Mouse (Mus musculus) stomach, embryonic 16.5 days (tissue): ENCODE measurements around the gene Pdgfra. TPM values are rescaled to one million over a fixed set of nuclear protein-coding genes. Genes with fewer than 3 reads are reported as not detected.

ENCODE experiments used
- ATAC-seq: fragments of 200-750 bp; cut with Nextera tagmentation; 2 replicates; pipeline ENCODE4 v1.8.0; 2017; ENCODE audit warnings: moderate number of reproducible peaks, moderate TSS enrichment; ENCODE audit not compliant: insufficient read depth, low FRiP score
- H3K27ac ChIP-seq: fragments of 300-500 bp; sonication (generic); 2 replicates; pipeline ENCODE4 v1.5.1; 2014; ENCODE audit warnings: low read length
- H3K27me3 ChIP-seq: fragments of 300-500 bp; sonication (generic); 2 replicates; pipeline ENCODE4 v1.6.1; 2014; ENCODE audit warnings: low read length, control low read depth, mixed read lengths; ENCODE audit not compliant: control insufficient read depth, insufficient read depth
- H3K36me3 ChIP-seq: fragments of 300-500 bp; sonication (generic); 2 replicates; pipeline ENCODE4 v1.6.1; 2014; ENCODE audit warnings: low read length; ENCODE audit not compliant: control insufficient read depth, insufficient read depth
- H3K4me1 ChIP-seq: fragments of 300-500 bp; sonication (generic); 2 replicates; pipeline ENCODE4 v1.6.1; 2014; ENCODE audit warnings: low read length, control low read depth, mixed read lengths; ENCODE audit not compliant: control insufficient read depth, insufficient read depth
- H3K4me2 ChIP-seq: fragments of 300-500 bp; sonication (generic); 2 replicates; pipeline ENCODE4 v1.6.1; 2014; ENCODE audit warnings: low read depth, low read length, mixed read lengths
- H3K4me3 ChIP-seq: fragments of 300-500 bp; sonication (generic); replicated peaks from 2 replicates; pipeline ENCODE4 v1.5.1; 2014; ENCODE audit warnings: mild to moderate bottlenecking, low read length
- H3K9ac ChIP-seq: fragments of 300-500 bp; sonication (generic); 2 replicates; pipeline ENCODE4 v1.6.1; 2014; ENCODE audit warnings: low read length
- H3K9me3 ChIP-seq: fragments of 300-500 bp; sonication (generic); replicated peaks from 2 replicates; pipeline ENCODE4 v1.6.1; 2016; ENCODE audit warnings: low read length, control low read depth; ENCODE audit not compliant: control insufficient read depth
- WGBS: fragments of 180-500 bp; shearing (Covaris S2); extraction: QIAGEN DNeasy Blood & Tissue Kit; methylation state at CpG from one replicate; pipeline ENCODE4 v1.1.7; 2014; 5-methylcytosine and 5-hydroxymethylcytosine counted together
- polyA plus RNA-seq: library from polyadenylated mRNA; unstranded; fragments of >200 nt; fragmentation: Nextera tagmentation; extraction: Ambion mirVana; gene quantifications from 2 replicates; pipeline ENCODE4 v1.2.1, GENCODE M21; 2015

Pdgfra gene
- polyA plus RNA-seq, 1 experiment from 2014 or later: 39.5 TPM

GRCm38 (mm10) chr5:75161586-75161985, 9.5 kb downstream of the Pdgfra start:
- Histone ChIP-seq H3K4me3 (no peak overlapping the region), H3K4me1 (no peaks in the 10 kb centered on the region), H3K9ac (no peak overlapping the region), H3K9me3 (no peaks in the 10 kb centered on the region), H3K36me3 (no peaks in the 10 kb centered on the region), H3K27ac (no peak overlapping the region), H3K4me2 (no peak overlapping the region), H3K27me3 (no peaks in the 10 kb centered on the region)
- no peak for ATAC-seq
- WGBS: 83% methylated on average over 6 of the region's 6 CpGs

- Histone ChIP-seq H3K4me1 (no peaks in the 10 kb centered on the region), H3K9ac (no peak overlapping the region), H3K27me3 (no peaks in the 10 kb centered on the region), H3K4me3 (no peak overlapping the region), H3K27ac (no peak overlapping the region), H3K9me3 (no peaks in the 10 kb centered on the region), H3K36me3 (no peaks in the 10 kb centered on the region), H3K4me2 (no peak overlapping the region)
- no peak for ATAC-seq
- WGBS: 82% methylated on average over 23 of the region's 23 CpGs
These were observed 11.3 kb downstream of the Pdgfra start for GRCm38 (mm10) chr5:75163289-75163951.

GRCm38 (mm10) chr5:75164688-75165087, 12.6 kb downstream of the Pdgfra start:
- no peaks in the 10 kb centered on the region for H3K27me3 ChIP-seq
- no peaks in the 10 kb centered on the region for H3K4me1 ChIP-seq
- WGBS: 71% methylated on average over 4 of the region's 4 CpGs
- H3K9me3 ChIP-seq: no peaks in the 10 kb centered on the region
- H3K36me3 ChIP-seq: no peaks in the 10 kb centered on the region
- no peak overlapping the region for H3K4me3 ChIP-seq
- no peak overlapping the region for H3K27ac ChIP-seq
- no peak for ATAC-seq
- H3K9ac ChIP-seq: no peak overlapping the region
- H3K4me2 ChIP-seq: no peak overlapping the region

- Histone ChIP-seq H3K4me1 (no peaks in the 10 kb centered on the region), H3K4me2 (no peak overlapping the region), H3K4me3 (no peak overlapping the region), H3K27ac (no peak overlapping the region), H3K36me3 (no peaks in the 10 kb centered on the region), H3K9me3 (no peaks in the 10 kb centered on the region), H3K27me3 (no peaks in the 10 kb centered on the region), H3K9ac (no peak overlapping the region)
- ATAC-seq: no peak
- 83% methylated on average over 6 of the region's 6 CpGs for WGBS
These were observed 17.7 kb downstream of the Pdgfra start for GRCm38 (mm10) chr5:75169837-75170236.

- no peaks in the 10 kb centered on the region for H3K9me3 ChIP-seq
- H3K4me2 ChIP-seq: no peak overlapping the region
- 86% methylated on average over 10 of the region's 10 CpGs for WGBS
These were observed 19.8 kb downstream of the Pdgfra start for GRCm38 (mm10) chr5:75171859-75172258.

GRCm38 (mm10) chr5:75179249-75179648, 27.2 kb downstream of the Pdgfra start:
- no peak for ATAC-seq
- Histone ChIP-seq H3K27me3 (no peaks in the 10 kb centered on the region), H3K27ac (no peak overlapping the region), H3K4me3 (no peak overlapping the region), H3K9ac (no peak overlapping the region), H3K9me3 (no peaks in the 10 kb centered on the region), H3K4me1 (peaks cover 2% of the 10 kb centered on the region; the same call in 1 of the 2 replicates), H3K4me2 (no peak overlapping the region), H3K36me3 (0 out of 2 replicates have a peak, but pooled peaks cover 4% of the 10 kb centered on the region)
- WGBS: 80% methylated on average over 10 of the region's 10 CpGs

More at GRCm38 (mm10) chr5:75171859-75172258, 19.8 kb downstream of the Pdgfra start:
- H3K36me3 ChIP-seq: no peaks in the 10 kb centered on the region
- no peak overlapping the region for H3K9ac ChIP-seq
- H3K27me3 ChIP-seq: no peaks in the 10 kb centered on the region
- H3K4me3 ChIP-seq: no peak overlapping the region
- no peak overlapping the region for H3K27ac ChIP-seq
- no peak for ATAC-seq
- no peaks in the 10 kb centered on the region for H3K4me1 ChIP-seq

- ATAC-seq: no peak
These were observed 27.7 kb downstream of the Pdgfra start for GRCm38 (mm10) chr5:75179726-75180290.

GRCm38 (mm10) chr5:75183653-75184052, 31.6 kb downstream of the Pdgfra start:
- H3K36me3 ChIP-seq: 0 out of 2 replicates have a peak, but pooled peaks cover 7% of the 10 kb centered on the region
- H3K27me3 ChIP-seq: no peaks in the 10 kb centered on the region
- H3K9me3 ChIP-seq: no peaks in the 10 kb centered on the region
- peaks cover 4% of the 10 kb centered on the region; the same call in 1 of the 2 replicates for H3K4me1 ChIP-seq
- H3K9ac ChIP-seq: no peak overlapping the region
- no peak overlapping the region for H3K4me3 ChIP-seq
- no peak for ATAC-seq
- no peak overlapping the region for H3K4me2 ChIP-seq
- H3K27ac ChIP-seq: no peak overlapping the region
- WGBS: 74% methylated on average over 6 of the region's 6 CpGs

More at GRCm38 (mm10) chr5:75179726-75180290, 27.7 kb downstream of the Pdgfra start:
- Histone ChIP-seq H3K9me3 (no peaks in the 10 kb centered on the region), H3K4me2 (no peak overlapping the region), H3K9ac (no peak overlapping the region), H3K27ac (no peak overlapping the region), H3K36me3 (0 out of 2 replicates have a peak, but pooled peaks cover 4% of the 10 kb centered on the region), H3K27me3 (no peaks in the 10 kb centered on the region), H3K4me1 (peaks cover 4% of the 10 kb centered on the region; the same call in 1 of the 2 replicates), H3K4me3 (no peak overlapping the region)
- 88% methylated on average over 12 of the region's 12 CpGs for WGBS

- no peak overlapping the region for H3K4me2 ChIP-seq
- no peaks in the 10 kb centered on the region for H3K27me3 ChIP-seq
- ATAC-seq: peak; percentile 20; the same call in 1 of the 2 replicates
- 62% methylated on average over 5 of the region's 5 CpGs for WGBS
- H3K4me1 ChIP-seq: peaks cover 4% of the 10 kb centered on the region; the same call in 1 of the 2 replicates
- no peak overlapping the region; the same call in 1 of the 2 replicates for H3K27ac ChIP-seq
- no peak overlapping the region for H3K4me3 ChIP-seq
- H3K9me3 ChIP-seq: no peaks in the 10 kb centered on the region
- H3K36me3 ChIP-seq: peaks cover 11% of the 10 kb centered on the region; the same call in 1 of the 2 replicates
- no peak overlapping the region; the same call in 1 of the 2 replicates for H3K9ac ChIP-seq
These were observed 32.0 kb downstream of the Pdgfra start for GRCm38 (mm10) chr5:75184112-75184511.
